Mouse (Mus musculus): ENCODE measurements at regions not wholly inside any gene's neighbourhood (a gene's known extent, or its start where the extent isn't known, plus 50 kb on each side); places are given as distances from the start of the nearest gene placed in this dataset.

GRCm38 (mm10) chr15:7572221-7572620 lies 174.0 kb upstream of the Egflam start:
- TF ChIP-seq MAFK (IDR thresholded peaks at IDR 0.05; ENCODE audit: borderline replicate concordance, low read depth, low read length) (no peak), TBP (IDR thresholded peaks at IDR 0.05; ENCODE audit: low read depth, low read length) (no peak), GATA1 (IDR thresholded peaks at IDR 0.05; ENCODE audit: low read depth, low read length) (no peak)
